Mouse (Mus musculus) E14TG2a.4 (cell line): Measurements from ENCODE around the gene Nop2.

Source experiments
- H3K27me3 ChIP-seq: 2 replicates; pipeline ENCODE4 v1.6.1; 2014; ENCODE audit warnings: low read length, control low read depth; ENCODE audit not compliant: insufficient read depth
- H3K36me3 ChIP-seq: 2 replicates; pipeline ENCODE4 v1.6.1; 2014; ENCODE audit warnings: low read length, control low read depth; ENCODE audit not compliant: insufficient read depth
- H3K4me1 ChIP-seq: replicated peaks from 2 replicates; pipeline ENCODE4 v1.6.1; 2014; ENCODE audit warnings: low read depth, low read length, control low read depth
- H3K4me3 ChIP-seq: replicated peaks from 2 replicates; pipeline ENCODE4 v1.5.1; 2014; ENCODE audit warnings: mild to moderate bottlenecking, low read length
- H3K9me3 ChIP-seq: 2 replicates; pipeline ENCODE4 v1.6.1; 2014; ENCODE audit warnings: low read length, control low read depth
- CTCF ChIP-seq: conservative IDR thresholded peaks from 2 replicates; pipeline ENCODE4 v1.5.1; 2014; ENCODE audit warnings: low read length
- NANOG ChIP-seq: IDR thresholded peaks from 2 replicates; pipeline ENCODE4 v1.6.1; 2014; ENCODE audit warnings: borderline replicate concordance, low read length, mixed read lengths
- POU5F1 ChIP-seq: IDR thresholded peaks from 2 replicates; pipeline ENCODE4 v1.6.1; 2014; ENCODE audit warnings: low read length, borderline replicate concordance

Gene Nop2

DNA sequence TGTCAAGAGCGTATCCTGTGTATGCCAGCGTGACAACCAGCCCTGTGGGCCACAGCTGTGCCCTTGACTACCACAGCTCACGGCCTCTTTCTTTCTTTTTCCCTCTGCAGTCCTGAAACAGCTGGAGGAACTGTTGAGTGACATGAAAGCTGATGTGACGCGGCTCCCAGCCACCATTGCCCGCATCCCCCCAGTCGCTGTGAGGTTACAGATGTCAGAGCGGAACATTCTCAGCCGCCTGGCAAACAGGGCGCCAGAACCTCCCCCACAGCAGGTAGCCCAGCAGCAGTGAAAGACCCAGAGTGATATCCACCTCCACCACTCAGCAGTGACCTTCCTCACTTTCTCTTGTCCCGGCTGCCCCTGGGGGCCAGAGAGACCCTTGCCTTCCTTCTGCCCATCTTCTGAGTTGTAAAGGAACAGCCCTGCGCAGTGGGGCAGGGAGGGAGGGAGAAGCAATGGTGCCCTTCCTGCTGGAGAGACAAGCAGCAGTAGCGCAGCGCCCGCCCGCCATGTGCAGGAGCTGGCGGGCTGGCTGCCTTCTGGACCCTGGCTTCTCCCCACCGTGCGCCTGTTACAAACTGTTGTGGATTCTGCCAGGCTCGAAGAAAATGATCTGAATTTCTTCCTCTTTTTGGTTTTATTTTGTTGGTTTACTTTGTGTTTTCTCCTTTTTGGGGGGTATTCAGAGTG lies 1.9 kb upstream of the Nop2 start:
- Histone ChIP-seq H3K36me3 (peaks cover 79% of the 10 kb centered on the region), H3K9me3 (no peaks in the 10 kb centered on the region), H3K4me1 (peaks cover 50% of the 10 kb centered on the region), H3K27me3 (no peaks in the 10 kb centered on the region), H3K4me3 (peak overlapping the region; percentile 67)
- no peak for TF ChIP-seq CTCF
- TF ChIP-seq NANOG: no peak
- TF ChIP-seq POU5F1: no peak

DNA sequence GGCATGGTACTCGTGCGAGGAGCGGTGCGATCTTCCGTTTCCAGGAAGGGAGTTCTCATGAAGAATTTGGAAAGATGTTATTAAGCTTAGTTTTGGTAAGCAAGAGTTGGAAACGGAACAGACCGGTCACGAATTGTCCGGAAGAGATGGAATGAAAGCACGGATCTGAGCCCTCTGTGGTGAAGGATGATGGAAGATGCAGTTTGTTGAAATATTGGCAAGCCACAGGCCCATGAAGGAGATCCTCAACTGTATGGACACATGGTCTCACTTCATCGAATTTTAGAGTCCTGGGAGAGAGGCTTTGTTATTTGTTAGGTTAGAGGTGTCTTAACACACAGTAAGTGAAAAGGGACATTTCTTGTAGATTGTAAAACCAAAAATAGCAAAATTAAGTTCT lies 761 bp downstream of the Nop2 start:
- H3K27me3 ChIP-seq: no peaks in the 10 kb centered on the region
- TF ChIP-seq POU5F1 (no peak), CTCF (no peak), NANOG (no peak)

DNA sequence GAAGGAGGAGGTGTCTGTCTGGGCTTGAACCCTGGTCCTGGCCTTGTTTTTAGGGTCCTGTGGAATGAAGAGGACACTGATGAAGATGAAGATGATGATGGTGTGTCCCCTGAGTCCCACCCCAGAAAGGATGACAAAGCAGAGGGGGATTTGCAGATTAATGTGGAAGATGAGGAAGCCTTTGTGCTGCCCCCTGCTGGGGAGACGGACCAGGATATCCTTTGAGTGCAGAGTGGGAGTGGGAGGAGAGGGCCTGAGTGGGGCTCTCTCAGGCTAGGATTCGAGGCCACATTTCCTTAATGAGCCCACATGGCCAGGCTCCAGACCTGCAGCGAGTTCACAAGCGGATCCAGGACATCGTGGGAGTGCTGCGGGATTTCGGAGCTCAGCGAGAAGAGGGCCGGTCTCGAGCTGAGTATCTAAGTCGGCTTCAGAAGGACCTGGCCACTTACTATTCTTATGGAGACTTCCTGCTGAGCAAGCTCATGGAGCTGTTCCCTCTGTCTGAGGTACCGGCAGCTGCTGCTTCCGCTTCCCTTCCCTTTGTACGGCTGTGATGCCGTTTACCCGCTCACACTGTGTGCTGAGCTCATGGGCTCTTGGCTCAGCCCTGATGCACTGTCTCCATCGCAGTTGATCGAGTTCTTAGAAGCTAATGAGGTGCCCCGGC lies 5.4 kb downstream of the Nop2 start:
- Histone ChIP-seq H3K9me3 (no peaks in the 10 kb centered on the region), H3K36me3 (peaks cover 99% of the 10 kb centered on the region), H3K4me1 (peaks cover 95% of the 10 kb centered on the region), H3K27me3 (no peaks in the 10 kb centered on the region), H3K4me3 (peak overlapping the region; percentile 37; the same call in 1 of the 2 replicates)
- TF ChIP-seq NANOG: no peak
- no peak for TF ChIP-seq POU5F1
- peak; percentile 47 for TF ChIP-seq CTCF

More for the DNA sequence above, 761 bp downstream of the Nop2 start:
- Histone ChIP-seq H3K4me1 (peaks cover 76% of the 10 kb centered on the region), H3K9me3 (no peaks in the 10 kb centered on the region), H3K36me3 (peaks cover 79% of the 10 kb centered on the region), H3K4me3 (peak overlapping the region; percentile 98)

DNA sequence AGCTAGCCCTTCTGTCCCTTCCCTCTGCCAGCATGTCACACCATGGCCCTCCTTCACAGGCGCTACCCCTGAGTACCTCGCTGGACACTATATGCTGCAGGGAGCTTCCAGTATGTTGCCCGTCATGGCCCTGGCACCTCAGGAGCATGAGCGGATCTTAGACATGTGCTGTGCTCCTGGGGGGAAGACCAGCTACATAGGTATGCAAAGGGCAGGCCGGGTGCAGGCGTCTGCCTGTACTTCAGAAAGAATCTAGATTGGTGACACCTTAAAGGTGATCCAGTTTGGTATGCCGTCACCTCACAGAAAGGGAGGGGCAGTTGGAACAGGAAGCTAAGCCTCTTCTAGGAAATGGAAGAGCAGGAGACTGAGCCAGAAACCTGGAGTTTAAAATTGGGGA lies 8.0 kb downstream of the Nop2 start:
- no peak overlapping the region for H3K4me3 ChIP-seq
- no peaks in the 10 kb centered on the region for H3K9me3 ChIP-seq
- H3K36me3 ChIP-seq: peaks cover 100% of the 10 kb centered on the region
- peaks cover 96% of the 10 kb centered on the region for H3K4me1 ChIP-seq
- no peaks in the 10 kb centered on the region for H3K27me3 ChIP-seq
- TF ChIP-seq CTCF (no peak), POU5F1 (no peak), NANOG (no peak)

DNA sequence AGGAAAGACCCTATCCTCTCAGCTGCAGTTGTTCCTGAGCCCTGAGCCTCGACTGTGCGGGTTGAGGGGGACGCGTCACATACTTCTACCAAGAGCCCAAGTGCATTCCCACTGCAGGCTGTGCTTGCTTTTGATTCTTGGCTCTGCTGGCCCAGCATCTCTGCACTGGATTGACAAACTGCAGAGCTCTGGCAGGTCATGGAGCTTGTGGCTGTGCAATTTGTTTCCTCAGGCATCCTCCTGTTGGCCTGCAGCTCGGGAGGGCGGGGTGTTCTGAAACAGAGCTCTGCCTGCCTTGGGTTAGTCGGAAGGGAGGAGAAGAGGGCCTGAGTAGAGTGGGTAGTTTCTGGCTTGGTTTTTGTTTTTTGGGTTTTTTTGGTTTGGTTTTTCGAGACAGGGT lies 10.7 kb downstream of the Nop2 start:
- Histone ChIP-seq H3K4me1 (peaks cover 88% of the 10 kb centered on the region), H3K36me3 (peaks cover 88% of the 10 kb centered on the region), H3K27me3 (no peaks in the 10 kb centered on the region), H3K4me3 (no peak overlapping the region), H3K9me3 (no peaks in the 10 kb centered on the region)
- TF ChIP-seq POU5F1 (no peak), NANOG (no peak), CTCF (no peak)

DNA sequence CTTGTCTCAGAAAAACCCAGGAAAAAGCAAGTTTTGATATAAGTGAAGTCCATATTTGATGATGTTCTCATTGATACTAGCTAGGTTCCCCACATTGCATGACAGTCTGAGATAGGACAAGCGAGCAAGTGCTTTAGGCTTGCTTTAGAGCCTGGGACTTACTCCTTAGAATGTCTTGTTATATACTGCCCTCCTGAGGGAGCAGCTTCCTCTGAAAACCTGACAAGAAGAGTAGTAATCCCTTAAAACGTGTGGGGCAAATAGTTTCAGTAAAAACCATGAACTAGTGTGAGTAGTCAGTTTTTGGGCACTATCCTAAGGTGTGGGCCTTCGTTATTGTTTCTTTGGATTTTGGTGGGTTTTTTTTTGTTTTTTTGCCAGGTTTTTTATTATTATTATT lies 11.4 kb downstream of the Nop2 start:
- Histone ChIP-seq H3K4me3 (no peak overlapping the region), H3K27me3 (no peaks in the 10 kb centered on the region), H3K36me3 (peaks cover 88% of the 10 kb centered on the region), H3K4me1 (peaks cover 89% of the 10 kb centered on the region), H3K9me3 (no peaks in the 10 kb centered on the region)
- TF ChIP-seq POU5F1 (no peak), CTCF (no peak), NANOG (no peak)

DNA sequence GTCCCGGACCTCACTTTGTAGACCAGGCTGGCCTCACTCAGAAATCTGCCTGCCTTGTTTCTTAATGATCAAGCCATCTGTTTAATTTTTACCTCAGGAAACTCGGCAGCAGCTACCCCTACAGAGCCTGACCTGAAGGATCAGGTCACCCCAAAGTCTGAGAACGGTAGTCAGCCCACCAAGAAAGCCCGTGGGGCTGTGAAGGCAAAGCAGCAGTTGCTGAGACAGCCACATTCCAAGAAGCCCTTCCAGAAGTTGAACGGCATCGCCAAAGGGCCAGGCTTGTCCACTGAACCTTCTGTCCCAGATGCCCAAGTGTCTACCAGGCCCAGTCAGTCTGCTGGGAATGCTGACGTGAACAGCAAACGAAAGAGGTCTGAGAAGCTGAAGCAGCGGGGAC lies 12.2 kb downstream of the Nop2 start:
- TF ChIP-seq POU5F1 (no peak), CTCF (no peak), NANOG (no peak)
- peak overlapping the region; percentile 92; the same call in 1 of the 2 replicates for H3K4me3 ChIP-seq
- no peaks in the 10 kb centered on the region for H3K9me3 ChIP-seq
- H3K4me1 ChIP-seq: peaks cover 89% of the 10 kb centered on the region
- H3K36me3 ChIP-seq: peaks cover 87% of the 10 kb centered on the region
- H3K27me3 ChIP-seq: no peaks in the 10 kb centered on the region

DNA sequence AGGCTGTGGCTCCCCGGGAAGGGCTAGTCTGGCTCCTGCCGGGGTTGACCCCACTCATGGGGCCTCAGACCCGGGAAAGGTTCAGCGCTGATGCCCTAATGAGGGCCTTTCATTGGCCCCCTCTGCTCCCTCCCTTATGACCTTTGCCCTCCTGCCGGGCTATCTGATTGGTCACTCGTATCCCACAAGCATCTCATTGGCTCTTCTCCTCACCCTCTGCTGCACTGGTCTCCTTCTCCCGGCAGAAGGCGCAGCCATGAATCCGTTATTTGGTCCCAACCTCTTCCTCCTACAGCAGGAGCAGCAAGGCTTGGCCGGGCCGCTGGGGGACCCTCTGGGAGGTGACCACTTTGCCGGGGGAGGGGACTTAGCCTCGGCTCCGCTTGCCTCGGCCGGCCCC lies 13.3 kb downstream of the Nop2 start, which contains the start of gene Iffo1:
Iffo1 (plus strand) TSS at position 241 of the 400 bp plus-strand sequence.
- Histone ChIP-seq H3K9me3 (no peaks in the 10 kb centered on the region), H3K4me1 (peaks cover 88% of the 10 kb centered on the region), H3K4me3 (peak within 1 kb of the TSS; percentile 92), H3K36me3 (peaks cover 84% of the 10 kb centered on the region), H3K27me3 (no peaks in the 10 kb centered on the region)
- TF ChIP-seq NANOG: no peak
- TF ChIP-seq CTCF: 0 out of 2 replicates have a peak, but pooled peaks have one; percentile 12
